Mouse (Mus musculus): Measurements from ENCODE around the gene Psmd2. TPM values are rescaled to one million over a fixed set of nuclear protein-coding genes. Genes with fewer than 3 reads are reported as not detected.
"Not testable (repeated sequence)": the region's sequence is repeated elsewhere in the genome, so short reads cannot be mapped to it uniquely, and the experiment has no call there.

The Psmd2 gene
- polyA plus RNA-seq, 1 experiment from 2014 or later, result 365 TPM

DNA sequence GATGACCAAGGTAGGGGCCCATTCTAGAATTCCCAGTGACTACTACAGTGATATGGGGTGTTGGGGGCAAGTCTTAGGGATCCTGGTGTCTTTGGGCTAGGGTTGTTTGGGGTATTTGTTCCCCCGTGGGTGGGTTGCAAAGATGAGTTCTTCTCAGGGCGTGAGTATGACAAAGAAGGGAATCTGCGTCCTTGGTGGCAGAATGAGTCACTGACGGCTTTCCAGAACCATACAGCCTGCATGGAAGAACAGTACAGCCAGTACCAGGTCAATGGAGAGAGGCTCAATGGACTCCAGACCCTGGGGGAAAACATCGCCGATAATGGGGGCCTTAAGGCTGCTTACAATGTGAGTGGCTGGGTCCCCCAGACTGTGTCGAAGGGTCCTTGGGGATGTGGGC, 7.5 kb upstream of the Psmd2 start:
- no peak overlapping the region for H3K4me2 ChIP-seq (ENCODE audit: low read length)
- H3K36me3 ChIP-seq (ENCODE audit: control insufficient read depth, insufficient read depth, low read length), result peaks cover 6% of the 10 kb centered on the region; the same call in 1 of the 2 replicates
- H3K4me1 ChIP-seq (ENCODE audit: control insufficient read depth, insufficient read depth, low read length), result no peaks in the 10 kb centered on the region
- H3K9ac ChIP-seq (ENCODE audit: low read depth, low read length), result no peak overlapping the region
- no peak overlapping the region for H3K27ac ChIP-seq (ENCODE audit: low read length)
- no peaks in the 10 kb centered on the region for H3K9me3 ChIP-seq (replicated peaks; ENCODE audit: control insufficient read depth, low read length, poor library complexity, severe bottlenecking)
- H3K27me3 ChIP-seq (ENCODE audit: control insufficient read depth, insufficient read depth, low read depth, low read length), result no peaks in the 10 kb centered on the region
- H3K4me3 ChIP-seq (ENCODE audit: low read depth, low read length), result no peak overlapping the region
- ATAC-seq, result no peak
- 84% methylated on average over 7 of the region's 7 CpGs for WGBS

DNA sequence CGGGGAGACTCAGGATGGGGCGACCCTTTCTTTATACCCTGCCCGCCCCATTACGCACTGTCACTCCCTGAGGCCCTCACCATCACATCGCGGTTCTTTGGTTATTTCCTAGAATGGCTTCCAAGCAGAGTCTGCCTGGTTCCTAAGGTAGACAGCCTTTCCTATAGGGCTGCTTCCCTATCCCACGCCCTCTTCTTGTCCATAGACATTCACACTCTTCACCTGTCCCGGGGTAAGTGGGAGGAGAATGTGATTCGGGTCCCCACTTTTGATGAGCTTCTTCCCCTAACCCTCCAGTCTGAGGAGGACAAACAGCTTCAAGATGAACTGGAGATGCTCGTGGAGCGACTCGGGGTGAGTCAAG, 477 bp downstream of the Psmd2 start:
- Histone ChIP-seq H3K4me1 (ENCODE audit: control insufficient read depth, insufficient read depth, low read length) (peaks cover 19% of the 10 kb centered on the region), H3K4me3 (ENCODE audit: low read depth, low read length) (peak overlapping the region; percentile 73), H3K27me3 (ENCODE audit: control insufficient read depth, insufficient read depth, low read depth, low read length) (no peaks in the 10 kb centered on the region), H3K36me3 (ENCODE audit: control insufficient read depth, insufficient read depth, low read length) (peaks cover 17% of the 10 kb centered on the region), H3K27ac (ENCODE audit: low read length) (peak overlapping the region; percentile 70), H3K4me2 (ENCODE audit: low read length) (peak overlapping the region; percentile 73), H3K9ac (ENCODE audit: low read depth, low read length) (peak overlapping the region; percentile 86), H3K9me3 (replicated peaks; ENCODE audit: control insufficient read depth, low read length, poor library complexity, severe bottlenecking) (no peaks in the 10 kb centered on the region)
- no peak for ATAC-seq
- 10% methylated on average over 12 of the region's 12 CpGs for WGBS

- Histone ChIP-seq H3K4me2 (ENCODE audit: low read length) (no peak overlapping the region; the same call in 1 of the 2 replicates), H3K4me1 (ENCODE audit: control insufficient read depth, insufficient read depth, low read length) (peaks cover 19% of the 10 kb centered on the region), H3K4me3 (ENCODE audit: low read depth, low read length) (no peak overlapping the region), H3K36me3 (ENCODE audit: control insufficient read depth, insufficient read depth, low read length) (peaks cover 29% of the 10 kb centered on the region), H3K27ac (ENCODE audit: low read length) (no peak overlapping the region), H3K9me3 (replicated peaks; ENCODE audit: control insufficient read depth, low read length, poor library complexity, severe bottlenecking) (no peaks in the 10 kb centered on the region), H3K9ac (ENCODE audit: low read depth, low read length) (no peak overlapping the region), H3K27me3 (ENCODE audit: control insufficient read depth, insufficient read depth, low read depth, low read length) (no peaks in the 10 kb centered on the region)
- WGBS, result 59% methylated on average over 2 of the region's 2 CpGs
- no peak for ATAC-seq
These were observed 1.9 kb downstream of the Psmd2 start for GRCm38 (mm10) chr16:20653315-20653714.

- H3K4me2 ChIP-seq (ENCODE audit: low read length), result no peak overlapping the region
- peaks cover 55% of the 10 kb centered on the region for H3K36me3 ChIP-seq (ENCODE audit: control insufficient read depth, insufficient read depth, low read length)
- H3K4me3 ChIP-seq (ENCODE audit: low read depth, low read length), result no peak overlapping the region
- no peaks in the 10 kb centered on the region for H3K9me3 ChIP-seq (replicated peaks; ENCODE audit: control insufficient read depth, low read length, poor library complexity, severe bottlenecking)
- H3K27me3 ChIP-seq (ENCODE audit: control insufficient read depth, insufficient read depth, low read depth, low read length), result no peaks in the 10 kb centered on the region
- H3K27ac ChIP-seq (ENCODE audit: low read length), result no peak overlapping the region
- 94% methylated on average over 4 of the region's 4 CpGs for WGBS
- no peak overlapping the region for H3K9ac ChIP-seq (ENCODE audit: low read depth, low read length)
- peaks cover 9% of the 10 kb centered on the region for H3K4me1 ChIP-seq (ENCODE audit: control insufficient read depth, insufficient read depth, low read length)
- ATAC-seq, result no peak
These were observed 6.2 kb downstream of the Psmd2 start for GRCm38 (mm10) chr16:20657661-20658060.

GRCm38 (mm10) chr16:20668013-20668412, 16.6 kb downstream of the Psmd2 start, which contains the start of gene Eif4g1:
Gene Eif4g1 (plus strand): TSS chr16:20668313.
- not testable (repeated sequence) for H3K27me3 ChIP-seq (ENCODE audit: control insufficient read depth, insufficient read depth, low read depth, low read length); H3K27ac ChIP-seq (ENCODE audit: low read length); H3K4me2 ChIP-seq (ENCODE audit: low read length); H3K9ac ChIP-seq (ENCODE audit: low read depth, low read length); ATAC-seq; H3K9me3 ChIP-seq (replicated peaks; ENCODE audit: control insufficient read depth, low read length, poor library complexity, severe bottlenecking); H3K4me1 ChIP-seq (ENCODE audit: control insufficient read depth, insufficient read depth, low read length); H3K36me3 ChIP-seq (ENCODE audit: control insufficient read depth, insufficient read depth, low read length); H3K4me3 ChIP-seq (ENCODE audit: low read depth, low read length)
- 96% methylated on average over 5 of the region's 6 CpGs for WGBS

GRCm38 (mm10) chr16:20670291-20670690, 18.8 kb downstream of the Psmd2 start:
- Histone ChIP-seq H3K4me1 (ENCODE audit: control insufficient read depth, insufficient read depth, low read length) (peaks cover 19% of the 10 kb centered on the region), H3K4me3 (ENCODE audit: low read depth, low read length) (no peak overlapping the region), H3K27ac (ENCODE audit: low read length) (no peak overlapping the region), H3K27me3 (ENCODE audit: control insufficient read depth, insufficient read depth, low read depth, low read length) (no peaks in the 10 kb centered on the region), H3K4me2 (ENCODE audit: low read length) (no peak overlapping the region), H3K36me3 (ENCODE audit: control insufficient read depth, insufficient read depth, low read length) (peaks cover 1% of the 10 kb centered on the region; the same call in 1 of the 2 replicates), H3K9ac (ENCODE audit: low read depth, low read length) (no peak overlapping the region), H3K9me3 (replicated peaks; ENCODE audit: control insufficient read depth, low read length, poor library complexity, severe bottlenecking) (no peaks in the 10 kb centered on the region)
- ATAC-seq, result no peak
- WGBS, result 92% methylated on average over 3 of the region's 3 CpGs

GRCm38 (mm10) chr16:20671886-20672285, 20.4 kb downstream of the Psmd2 start:
- Histone ChIP-seq H3K36me3 (ENCODE audit: control insufficient read depth, insufficient read depth, low read length) (peaks cover 12% of the 10 kb centered on the region), H3K4me2 (ENCODE audit: low read length) (peak overlapping the region; percentile 70), H3K4me1 (ENCODE audit: control insufficient read depth, insufficient read depth, low read length) (peaks cover 19% of the 10 kb centered on the region), H3K27me3 (ENCODE audit: control insufficient read depth, insufficient read depth, low read depth, low read length) (no peaks in the 10 kb centered on the region), H3K4me3 (ENCODE audit: low read depth, low read length) (peak overlapping the region; percentile 97), H3K27ac (ENCODE audit: low read length) (no peak overlapping the region), H3K9ac (ENCODE audit: low read depth, low read length) (no peak overlapping the region), H3K9me3 (replicated peaks; ENCODE audit: control insufficient read depth, low read length, poor library complexity, severe bottlenecking) (no peaks in the 10 kb centered on the region)
- WGBS, result 26% methylated on average over 6 of the region's 6 CpGs
- peak; percentile 22; the same call in 1 of the 2 replicates for ATAC-seq

DNA sequence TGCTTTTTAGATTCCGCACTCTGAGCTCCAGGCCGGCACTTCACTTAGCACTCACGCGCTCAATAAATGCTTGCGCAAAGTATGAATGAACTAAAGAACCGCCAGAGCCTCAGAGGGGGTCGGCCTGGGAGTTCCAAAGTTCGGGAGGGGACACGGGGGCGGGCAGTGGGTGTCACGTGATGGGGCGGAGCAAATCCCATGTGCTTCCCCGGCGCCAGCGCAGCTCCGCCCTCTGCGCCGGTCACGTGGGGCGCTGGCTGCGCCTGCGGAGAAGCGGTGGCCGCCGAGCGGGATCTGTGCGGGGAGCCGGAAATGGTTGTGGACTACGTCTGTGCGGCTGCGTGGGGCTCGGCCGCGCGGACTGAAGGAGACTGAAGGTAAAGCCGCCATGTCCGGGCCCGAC, 21.0 kb downstream of the Psmd2 start:
- Histone ChIP-seq H3K36me3 (ENCODE audit: control insufficient read depth, insufficient read depth, low read length) (peaks cover 17% of the 10 kb centered on the region), H3K27me3 (ENCODE audit: control insufficient read depth, insufficient read depth, low read depth, low read length) (no peaks in the 10 kb centered on the region), H3K4me2 (ENCODE audit: low read length) (peak overlapping the region; percentile 80), H3K9ac (ENCODE audit: low read depth, low read length) (peak overlapping the region; percentile 98), H3K9me3 (replicated peaks; ENCODE audit: control insufficient read depth, low read length, poor library complexity, severe bottlenecking) (no peaks in the 10 kb centered on the region), H3K27ac (ENCODE audit: low read length) (peak overlapping the region; percentile 88), H3K4me3 (ENCODE audit: low read depth, low read length) (peak overlapping the region; percentile 97), H3K4me1 (ENCODE audit: control insufficient read depth, insufficient read depth, low read length) (peaks cover 19% of the 10 kb centered on the region)
- ATAC-seq, result peak; percentile 97
- under 1% methylated on average over 36 of the region's 38 CpGs for WGBS

- Histone ChIP-seq H3K4me3 (ENCODE audit: low read depth, low read length) (peak overlapping the region; percentile 97), H3K36me3 (ENCODE audit: control insufficient read depth, insufficient read depth, low read length) (peaks cover 22% of the 10 kb centered on the region), H3K9ac (ENCODE audit: low read depth, low read length) (peak overlapping the region; percentile 98), H3K27me3 (ENCODE audit: control insufficient read depth, insufficient read depth, low read depth, low read length) (no peaks in the 10 kb centered on the region), H3K27ac (ENCODE audit: low read length) (peak overlapping the region; percentile 88), H3K4me2 (ENCODE audit: low read length) (peak overlapping the region; percentile 80), H3K9me3 (replicated peaks; ENCODE audit: control insufficient read depth, low read length, poor library complexity, severe bottlenecking) (no peaks in the 10 kb centered on the region), H3K4me1 (ENCODE audit: control insufficient read depth, insufficient read depth, low read length) (peaks cover 19% of the 10 kb centered on the region)
- ATAC-seq, result peak; percentile 85
- under 1% methylated on average over 39 of the region's 78 CpGs for whole genome bisulfite sequencing
These were observed 21.7 kb downstream of the Psmd2 start for GRCm38 (mm10) chr16:20672965-20673705.

Data from midbrain, embryonic 16.5 days (tissue).